Mouse (Mus musculus) spleen, adult 12 weeks (tissue): Measurements from ENCODE around the gene 1700007K13Rik.

ENCODE experiments used
- DNase-seq: peaks from one replicate; pipeline ENCODE4 v3.0.0; 2022; ENCODE audit warnings: low spot score

The 1700007K13Rik gene

DNA sequence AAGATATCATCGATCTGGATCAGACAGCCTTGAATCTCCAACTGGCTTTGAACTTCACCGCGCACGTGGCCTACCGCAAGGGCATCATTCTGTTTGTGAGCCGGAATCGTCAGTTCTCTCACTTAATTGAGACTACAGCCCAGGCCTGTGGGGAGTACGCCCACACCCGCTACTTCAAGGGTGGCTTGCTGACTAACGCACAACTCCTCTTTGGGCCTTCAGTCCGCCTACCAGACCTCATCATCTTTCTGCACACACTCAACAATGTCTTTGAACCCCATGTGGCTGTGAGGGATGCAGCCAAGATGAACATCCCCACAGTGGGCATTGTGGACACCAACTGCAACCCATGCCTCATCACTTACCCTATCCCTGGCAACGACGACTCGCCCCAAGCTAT lies 3.3 kb upstream of the 1700007K13Rik start:
- no peak for DNase-seq

DNA sequence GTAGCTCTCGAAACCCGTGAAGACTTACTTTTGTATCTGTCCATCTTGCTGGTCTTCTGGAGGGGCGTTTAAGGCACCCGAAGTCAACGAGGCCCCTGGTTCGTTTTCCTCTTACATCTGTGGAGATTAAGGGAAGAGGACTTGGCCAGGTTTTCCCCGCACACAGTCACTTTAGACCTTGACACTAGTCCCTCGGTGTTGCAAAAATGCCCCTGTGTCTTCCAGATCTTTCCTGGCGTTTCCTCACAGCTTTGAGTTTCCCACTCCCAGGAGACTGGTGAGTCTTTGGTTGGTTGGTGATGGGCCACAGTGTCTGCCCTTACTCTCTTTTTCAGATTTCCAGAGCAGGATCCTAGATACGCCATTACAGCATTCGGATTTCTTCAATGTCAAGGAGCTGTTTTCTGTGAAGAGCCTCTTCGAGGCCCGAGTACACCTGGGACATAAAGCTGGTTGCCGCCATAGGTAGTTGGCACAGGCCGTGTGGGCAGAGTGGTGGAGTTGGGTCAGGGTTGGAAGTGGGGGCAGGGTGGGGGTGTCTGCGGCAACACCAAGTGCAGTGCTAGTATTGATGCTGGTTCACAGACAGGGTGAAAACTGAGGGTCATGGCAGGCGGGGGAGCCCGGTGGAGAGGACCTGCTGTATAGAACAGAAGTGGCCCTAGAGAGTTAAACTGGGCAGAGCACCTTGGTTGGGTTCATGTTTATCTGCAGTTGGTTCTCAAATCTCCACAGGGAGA lies 2.5 kb upstream of the 1700007K13Rik start:
- DNase-seq, result no peak

DNA sequence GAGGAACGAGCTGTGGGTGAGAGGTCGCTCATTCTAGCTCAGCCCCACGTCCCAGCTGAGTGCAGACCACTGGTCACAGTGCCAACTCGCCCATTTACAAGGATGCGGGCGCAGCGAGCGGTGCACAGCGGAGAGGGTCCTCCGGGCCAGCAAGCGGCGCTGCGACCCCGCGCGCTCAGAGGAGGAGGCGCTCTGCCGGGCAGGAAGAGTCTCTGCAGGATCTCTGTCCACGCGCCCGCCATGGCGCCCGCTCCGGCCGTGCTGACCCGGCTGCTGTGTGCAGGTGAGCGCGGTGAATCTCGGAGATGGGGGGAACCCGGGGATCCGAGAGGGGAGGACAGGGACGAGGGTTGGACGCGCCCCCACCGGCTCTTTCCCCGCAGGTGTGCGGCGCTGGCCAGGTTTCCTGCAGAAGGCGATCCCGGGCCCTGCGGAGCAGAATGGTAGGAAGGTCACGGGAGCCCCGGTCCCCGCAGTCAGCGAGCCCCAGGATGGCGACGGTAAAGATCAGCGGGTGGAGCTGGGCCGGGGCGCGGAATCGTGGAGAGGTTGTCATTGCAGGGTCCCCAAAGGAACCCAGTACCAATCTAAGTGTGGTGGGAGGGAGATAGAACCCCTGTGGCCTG lies 1.8 kb upstream of the 1700007K13Rik start, which contains the start of gene Mrps2:
Gene Mrps2, plus strand, starts transcription at position 207 of the 626 bp plus-strand sequence.
- DNase-seq, result peak; percentile 66

DNA sequence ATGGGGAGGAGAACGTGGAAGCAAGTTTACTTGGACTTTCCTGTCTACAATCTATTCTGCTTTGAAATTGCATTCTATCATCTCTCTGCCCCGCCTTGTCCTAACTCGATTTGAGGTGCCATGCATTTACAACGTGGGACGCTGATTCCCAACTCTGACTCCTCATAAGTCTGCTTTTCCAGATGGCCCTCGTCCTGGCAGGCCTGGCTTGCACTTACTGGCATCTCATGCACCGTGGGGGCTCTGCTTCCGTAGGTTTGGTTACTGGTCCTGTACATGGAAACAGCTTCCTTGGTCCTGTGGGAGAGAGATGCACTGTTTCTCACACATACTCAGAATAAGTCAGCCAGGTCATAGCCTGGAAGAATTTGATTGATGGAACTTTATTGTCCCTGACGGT lies 1.2 kb downstream of the 1700007K13Rik start:
- DNase-seq, result no peak

DNA sequence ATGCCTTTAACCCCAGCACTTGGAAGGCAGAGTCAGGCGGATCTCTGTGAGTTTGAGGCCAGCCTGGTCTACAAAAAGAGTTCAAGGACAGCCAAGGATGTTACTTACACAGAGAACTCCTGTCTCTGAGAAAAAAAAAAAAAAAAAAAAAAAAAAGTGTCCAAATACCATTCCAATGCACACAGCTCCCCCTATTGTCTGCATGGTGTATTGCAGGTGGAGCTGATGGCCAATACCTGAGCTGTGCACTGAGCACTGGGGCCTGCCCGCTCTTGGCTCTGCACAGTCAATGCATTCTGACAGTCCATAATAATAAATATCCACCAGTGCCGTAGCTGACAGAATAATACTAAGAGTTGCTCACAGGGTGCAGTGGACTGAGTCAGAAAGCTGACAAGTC lies 2.2 kb downstream of the 1700007K13Rik start:
- peak; percentile 33 for DNase-seq

DNA sequence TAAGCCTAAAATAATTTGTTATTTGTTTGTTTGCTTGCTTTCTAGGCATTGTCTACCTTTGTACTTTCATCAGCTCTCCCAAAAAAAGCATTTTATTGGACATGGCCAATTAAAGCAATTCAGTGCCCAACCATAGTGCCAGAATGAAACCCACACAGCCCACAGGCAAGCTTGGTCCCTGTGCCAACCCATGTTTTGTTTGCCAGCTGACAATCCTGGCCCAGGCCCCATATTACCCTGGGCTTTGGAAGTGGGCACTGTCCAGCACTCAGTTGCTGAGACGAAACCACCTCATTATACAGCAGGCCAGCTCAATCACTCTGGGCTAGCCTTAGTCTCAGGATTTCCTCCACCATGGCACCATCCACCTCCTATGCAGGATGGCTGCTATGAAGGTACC lies 9.5 kb downstream of the 1700007K13Rik start:
- DNase-seq, result no peak

DNA sequence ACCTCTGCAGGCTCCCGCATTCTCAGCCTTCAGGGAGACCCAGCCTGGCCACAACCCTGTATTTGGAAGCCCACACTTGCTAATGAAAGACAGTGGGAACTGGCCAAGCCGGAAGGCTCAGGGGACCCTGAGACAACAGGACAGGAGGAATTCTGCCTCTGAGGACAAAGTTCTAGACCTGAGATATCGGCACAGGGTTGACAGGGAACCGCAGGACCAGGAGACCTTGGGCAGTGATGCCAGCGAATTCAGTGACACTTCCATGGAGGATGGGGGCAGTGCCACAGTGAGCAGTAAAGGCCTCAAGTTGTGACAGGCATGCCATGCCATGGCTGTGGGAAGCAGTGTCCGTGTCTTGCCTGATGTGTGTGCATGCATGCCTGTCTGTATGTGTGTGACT lies 12.6 kb downstream of the 1700007K13Rik start:
- no peak for DNase-seq

DNA sequence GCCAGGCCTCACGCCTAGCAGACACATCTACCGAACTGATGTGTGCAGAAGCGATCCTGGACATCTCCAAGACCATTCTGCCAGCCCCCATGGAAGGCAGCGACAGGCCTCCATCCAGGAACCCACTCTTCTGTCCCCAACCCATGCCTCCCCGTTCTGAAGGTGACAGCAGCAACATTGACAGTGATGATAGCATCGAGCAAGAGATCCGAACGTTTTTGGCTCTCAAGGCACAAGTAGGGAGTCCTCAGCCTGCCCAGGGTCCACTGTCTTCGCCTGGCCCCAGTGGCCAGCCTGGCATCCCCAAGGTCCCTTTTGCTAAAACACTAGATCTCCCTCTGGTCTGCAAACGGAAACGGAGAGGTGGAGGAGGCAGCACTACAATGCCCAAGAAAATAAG lies 14.5 kb downstream of the 1700007K13Rik start:
- DNase-seq, result no peak

DNA sequence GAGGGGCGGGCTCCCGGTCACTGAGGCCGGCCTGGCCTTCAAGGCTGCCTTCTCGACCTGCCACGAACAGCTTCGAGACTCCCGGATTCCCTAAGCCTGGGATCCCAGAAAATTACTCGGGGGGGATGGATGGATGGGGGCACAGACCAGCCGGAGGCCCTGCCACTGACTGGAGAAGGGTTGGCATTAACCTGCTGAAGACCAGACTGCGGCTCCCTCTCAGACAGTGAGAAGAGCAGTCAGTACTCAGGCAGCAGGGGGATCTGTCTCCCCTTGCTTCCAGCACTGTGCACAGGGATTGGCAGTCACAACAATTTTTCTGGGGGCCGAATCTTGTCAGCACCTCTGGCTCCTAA lies 18.8 kb downstream of the 1700007K13Rik start:
- no peak for DNase-seq

DNA sequence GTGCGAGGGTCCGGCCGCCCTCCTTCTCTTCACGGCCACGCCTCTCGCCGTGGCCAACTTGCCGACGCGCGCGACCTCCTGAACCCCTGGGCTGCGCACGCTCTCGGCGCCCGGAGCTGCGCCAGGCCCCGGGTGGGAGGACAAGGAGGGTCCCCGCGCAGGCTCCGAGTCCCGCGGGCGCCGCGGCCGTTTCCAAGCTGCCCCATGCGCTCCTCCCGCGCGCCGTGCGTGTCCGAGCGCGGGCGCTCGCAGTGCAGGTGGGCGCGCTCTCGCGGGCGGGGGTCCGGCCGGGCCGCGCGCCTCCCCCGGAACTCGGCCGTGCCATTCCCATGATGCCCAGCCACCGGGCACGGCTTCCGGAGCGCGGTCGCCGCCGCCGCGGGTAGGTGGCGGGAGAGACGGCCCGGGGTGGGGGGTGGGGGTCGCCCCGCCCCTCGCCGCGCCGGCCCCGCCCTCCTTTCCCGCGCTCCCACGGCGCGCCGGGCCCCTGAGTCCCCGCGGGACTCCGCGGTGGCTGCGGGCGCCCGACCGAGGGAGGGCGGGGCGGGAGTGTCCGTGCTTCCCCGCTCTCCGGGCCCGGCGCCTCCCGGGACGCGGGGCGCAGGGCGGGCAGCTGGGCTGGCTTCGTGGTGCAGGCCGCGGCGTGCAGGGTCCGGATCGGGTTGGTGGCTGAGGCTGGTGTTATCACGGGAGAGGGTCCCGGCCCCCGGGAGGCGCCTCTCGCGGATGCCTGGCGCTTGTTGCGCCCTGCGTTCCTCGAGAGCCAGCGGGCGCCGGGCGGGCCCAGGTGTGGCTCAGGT lies 19.4 kb downstream of the 1700007K13Rik start, which contains the start of gene Ppp1r26:
Gene Ppp1r26, plus strand, starts transcription at position 286 of the 800 bp plus-strand sequence.
- no peak for DNase-seq

DNA sequence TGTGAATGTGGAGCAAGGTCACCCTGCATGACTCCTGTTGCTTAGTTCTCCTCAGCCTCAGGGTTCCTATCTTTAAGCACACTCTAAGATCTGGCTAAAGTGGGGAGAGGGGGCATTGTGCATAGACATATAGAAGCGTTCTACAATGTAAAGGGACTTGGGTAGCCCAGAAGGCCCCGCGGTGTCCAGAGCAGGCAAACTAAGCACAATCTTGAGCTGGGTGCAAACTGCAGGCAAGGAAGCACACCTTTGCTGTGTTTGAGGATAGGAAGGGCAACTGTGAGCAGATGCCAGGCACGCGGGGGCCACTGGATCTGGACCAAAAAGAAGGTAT lies 20.0 kb downstream of the 1700007K13Rik start:
- DNase-seq, result no peak

DNA sequence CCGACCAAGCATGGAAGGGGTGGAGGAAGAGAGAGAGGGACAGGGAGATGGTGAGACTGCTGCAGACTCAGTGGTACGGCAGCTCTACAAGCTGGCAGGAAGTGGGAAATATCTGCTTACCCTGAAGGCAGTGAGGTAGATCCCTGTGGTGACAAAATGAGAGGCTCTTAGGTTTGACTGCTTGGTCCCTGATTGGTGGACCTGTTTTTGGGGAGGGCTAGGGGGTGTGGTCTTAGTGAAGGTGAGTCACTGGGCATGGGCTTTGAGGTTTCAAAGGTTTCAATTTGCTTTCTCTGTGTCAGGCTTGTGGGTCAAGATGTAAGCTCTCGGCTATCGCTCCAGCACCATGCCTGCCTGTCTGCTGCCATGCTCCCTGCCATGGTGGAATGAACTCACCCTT lies 21.1 kb downstream of the 1700007K13Rik start:
- DNase-seq, result no peak

DNA sequence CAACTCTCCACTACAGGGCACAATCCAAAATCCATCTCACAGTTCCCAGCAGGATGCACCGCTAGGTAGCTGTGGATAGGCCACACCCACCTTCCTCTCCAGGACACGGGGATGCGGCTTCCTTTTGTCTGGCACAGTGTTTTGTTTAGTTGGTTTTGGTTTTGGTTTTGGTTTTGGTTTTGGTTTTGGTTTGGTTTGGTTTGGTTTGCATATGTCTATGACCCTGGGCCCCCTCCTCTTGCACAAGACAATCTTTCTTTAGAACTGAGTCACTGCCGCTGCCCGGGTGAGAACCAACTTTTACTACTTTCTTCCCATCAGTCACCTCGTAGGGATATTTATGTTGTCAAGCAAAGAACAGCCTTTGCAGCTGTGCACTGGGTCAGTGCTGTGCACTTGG lies 25.3 kb downstream of the 1700007K13Rik start:
- no peak for DNase-seq

DNA sequence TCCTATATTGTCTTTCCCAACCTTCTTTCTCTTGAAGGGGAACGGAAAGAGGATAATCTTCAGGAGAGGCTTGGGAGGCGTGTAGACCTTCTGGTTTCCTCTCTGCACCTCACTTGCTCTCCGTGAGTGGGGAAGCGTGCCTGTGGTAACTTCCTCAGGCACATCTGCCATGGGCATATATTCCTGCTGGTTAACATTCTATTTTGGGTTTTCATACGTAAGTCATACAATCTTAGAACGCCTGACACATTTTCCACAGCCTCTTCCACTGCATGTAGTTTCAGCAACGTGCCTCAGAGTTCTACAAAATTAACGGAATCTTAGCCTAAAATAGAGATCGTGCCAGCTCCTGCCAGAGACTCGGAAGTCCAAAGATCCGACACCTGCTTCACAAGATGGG lies 30.7 kb downstream of the 1700007K13Rik start:
- DNase-seq, result no peak

DNA sequence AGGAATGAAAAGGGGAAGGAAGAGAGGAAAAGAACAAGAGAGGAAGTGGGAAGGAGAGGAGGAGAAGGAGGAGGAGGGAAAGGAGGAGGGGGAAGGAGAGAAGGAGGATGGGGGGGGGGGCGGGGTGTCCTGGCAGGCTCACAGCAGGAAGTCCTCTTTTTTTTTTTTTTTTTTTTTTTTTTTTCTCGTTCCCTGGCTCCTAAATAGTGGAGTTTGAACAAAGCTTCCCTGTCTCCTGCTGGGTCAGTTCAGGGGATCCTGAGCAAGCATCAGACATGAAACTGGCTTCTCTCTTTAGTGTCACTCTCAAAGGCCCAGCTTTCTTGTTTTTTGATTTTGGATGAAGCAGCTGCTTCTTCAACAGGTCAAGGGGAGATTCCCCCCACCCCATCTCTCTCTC lies 32.6 kb downstream of the 1700007K13Rik start:
- no peak for DNase-seq

DNA sequence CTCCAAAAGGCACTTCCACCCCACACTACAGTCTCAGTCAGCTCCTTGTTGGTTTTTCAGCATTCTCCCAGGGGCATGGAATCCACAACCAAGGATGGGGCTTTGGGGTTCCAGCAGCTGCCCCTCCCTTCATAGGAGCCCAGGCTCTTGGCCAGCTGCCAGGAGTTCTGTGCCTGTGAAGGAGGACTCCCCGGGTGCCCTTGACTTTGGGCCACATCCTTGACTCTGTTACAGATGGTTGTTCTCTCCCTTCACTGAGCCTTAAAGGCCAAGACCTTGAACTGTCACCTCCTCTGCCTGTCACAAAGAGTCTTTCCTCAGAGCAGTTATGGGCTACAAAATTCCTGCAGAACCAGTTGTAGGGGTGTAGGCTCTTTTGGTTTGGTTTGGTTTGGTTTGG lies 33.3 kb downstream of the 1700007K13Rik start:
- no peak for DNase-seq

DNA sequence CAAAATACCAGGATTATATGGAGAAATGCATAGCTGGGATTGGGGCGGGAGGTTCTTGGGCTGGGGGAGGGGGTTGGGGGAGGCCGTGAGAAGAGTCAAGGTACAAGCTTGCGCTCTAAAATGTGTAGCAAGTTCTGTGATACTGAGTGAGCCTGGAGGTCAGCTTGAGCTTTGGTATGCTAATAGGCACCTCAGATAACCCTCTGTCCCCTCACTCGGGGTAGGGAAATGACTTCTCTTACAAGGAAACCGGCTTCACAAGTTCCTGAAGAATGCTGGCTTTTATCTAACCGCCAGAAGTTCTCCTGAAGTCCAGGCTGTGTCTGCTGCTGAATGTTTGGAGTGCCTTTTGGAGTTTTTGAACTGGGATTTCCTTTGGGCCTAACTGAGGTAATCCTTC lies 35.3 kb downstream of the 1700007K13Rik start:
- DNase-seq, result no peak

DNA sequence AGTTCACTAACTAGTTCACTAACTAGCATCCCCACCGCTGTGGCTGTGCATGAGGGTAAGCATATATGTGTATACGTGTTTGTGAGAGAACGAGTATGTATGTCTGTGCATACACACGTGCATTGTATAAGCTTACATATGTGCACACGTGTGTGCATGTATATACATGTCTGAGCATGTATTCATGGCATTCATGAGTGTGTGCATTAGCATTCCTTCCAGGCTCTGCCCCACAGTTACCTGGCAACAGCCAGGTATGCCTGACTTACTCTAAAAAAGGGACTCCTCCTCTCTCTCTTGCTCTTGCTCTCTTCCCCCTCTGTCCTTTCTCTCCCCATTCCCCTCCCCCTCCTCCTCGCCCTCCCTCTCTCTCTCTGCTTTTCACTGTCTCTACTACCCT lies 38.9 kb downstream of the 1700007K13Rik start:
- no peak for DNase-seq

DNA sequence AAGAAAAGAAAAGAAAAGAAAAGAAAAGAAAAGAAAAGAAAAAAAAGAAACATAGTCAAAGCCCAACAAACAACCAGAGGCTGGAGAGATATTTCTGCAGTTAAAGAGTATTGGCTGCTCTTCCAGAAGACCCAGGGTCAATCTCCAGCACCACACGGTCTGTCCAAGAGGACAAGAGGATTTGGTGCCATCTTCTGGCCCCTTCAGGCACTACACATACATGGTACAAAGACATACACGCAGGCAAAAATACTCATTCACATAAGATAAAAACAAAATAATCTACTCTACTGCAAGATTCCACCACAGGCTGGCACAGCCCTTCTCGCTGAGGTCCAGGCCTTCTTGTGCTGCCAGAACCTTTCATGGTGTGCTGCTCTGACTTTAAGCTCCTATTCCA lies 43.0 kb downstream of the 1700007K13Rik start:
- peak; percentile 26 for DNase-seq

DNA sequence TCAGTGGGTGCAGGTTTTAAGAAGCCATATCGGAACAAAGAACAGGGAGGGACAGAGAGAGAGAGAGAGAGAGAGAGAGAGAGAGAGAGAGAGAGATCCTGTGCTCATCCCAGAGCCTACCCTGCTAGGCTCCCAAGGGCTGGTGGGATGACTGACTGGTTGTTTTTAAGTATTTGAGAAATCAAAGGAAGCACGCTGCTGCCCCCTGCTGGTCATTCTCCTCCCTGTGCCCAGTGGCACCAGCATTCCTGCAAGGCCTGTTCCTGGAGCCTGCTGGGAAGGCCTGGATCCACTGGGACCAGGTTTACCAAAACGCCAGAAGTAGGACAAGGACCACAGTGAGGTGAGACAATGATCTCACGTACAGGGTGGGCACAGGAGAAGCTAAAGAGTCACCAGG lies 46.2 kb downstream of the 1700007K13Rik start:
- DNase-seq, result peak; percentile 23

DNA sequence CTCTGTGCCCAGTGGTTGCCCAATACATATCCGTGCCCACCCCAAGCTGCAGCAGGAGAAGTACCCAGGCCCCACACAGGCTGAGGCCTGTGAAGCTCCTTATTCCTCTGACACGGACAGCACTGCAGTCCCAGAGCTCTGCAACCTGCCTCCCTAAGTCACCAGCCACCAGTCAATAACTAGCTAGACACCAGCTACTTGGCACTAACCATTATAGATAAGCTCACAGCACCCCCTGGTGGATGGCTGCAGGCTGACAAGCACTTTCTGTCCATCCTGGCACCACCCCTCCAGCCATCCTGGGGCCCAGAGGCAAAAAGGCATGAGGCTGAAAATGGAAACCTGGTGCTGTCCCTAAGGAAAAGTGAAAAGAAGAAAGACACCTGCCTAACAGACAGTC lies 48.1 kb downstream of the 1700007K13Rik start:
- peak; percentile 55 for DNase-seq

DNA sequence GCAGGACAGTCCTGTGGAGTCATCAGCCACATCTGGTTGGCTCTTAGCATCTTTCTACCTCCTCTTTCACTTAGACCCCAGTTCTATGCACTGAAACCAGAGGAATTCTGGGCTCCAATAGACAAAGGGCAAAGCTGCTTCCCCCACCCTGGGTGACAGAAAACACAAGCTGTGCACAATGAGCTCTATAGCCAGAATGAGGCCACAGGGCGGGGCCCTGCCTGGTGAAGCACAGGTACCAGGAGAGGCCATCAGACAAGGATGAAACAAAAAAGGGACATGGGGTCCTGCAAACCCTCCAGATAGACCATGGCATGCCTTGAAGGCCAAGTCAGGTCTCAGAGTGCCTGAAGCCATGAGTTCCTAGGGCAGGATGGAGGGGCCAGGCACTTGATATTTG lies 49.6 kb downstream of the 1700007K13Rik start:
- DNase-seq, result no peak

DNA sequence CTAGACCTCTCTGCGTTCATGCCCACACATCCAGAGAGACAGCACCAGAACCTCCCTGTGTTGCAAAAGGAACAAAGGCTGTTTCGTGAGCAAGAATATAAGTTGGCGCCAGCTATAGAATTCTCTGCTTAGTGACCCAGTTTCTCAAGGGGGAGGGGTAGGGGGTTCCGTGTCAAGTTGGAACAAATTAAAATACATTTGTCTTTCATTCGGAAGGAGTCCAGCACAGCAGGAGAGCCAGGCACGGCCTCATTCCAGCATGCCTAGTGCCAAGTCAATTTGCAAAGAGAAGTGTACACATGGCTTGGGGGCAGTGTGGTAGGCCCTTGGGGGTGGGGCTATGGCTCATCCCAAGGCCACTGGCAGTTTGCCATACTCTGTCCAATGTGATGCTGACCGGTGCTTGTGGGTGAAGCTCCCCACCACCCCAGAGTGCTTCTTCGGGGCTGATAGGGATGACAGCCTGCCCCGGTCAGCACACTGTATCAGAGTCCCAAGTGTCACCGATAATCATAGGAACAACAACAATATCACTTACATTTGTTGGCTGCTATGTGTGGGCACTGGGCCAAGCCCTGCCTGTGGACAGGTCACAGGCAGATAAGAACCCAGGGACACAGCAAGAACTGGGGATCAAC lies 50.6 kb downstream of the 1700007K13Rik start:
- no peak for DNase-seq
